Mouse (Mus musculus) adrenal gland, adult (tissue): ENCODE data around the gene Tbxas1.

Source experiments
- DNase-seq, 2 experiments: peaks; one replicate each; pipeline ENCODE4 v3.0.0; 2022 to 2023; ENCODE audit warnings: low spot score in 1 of 2; ENCODE audit not compliant: inconsistent age in 2 of 2

Tbxas1 gene

DNA sequence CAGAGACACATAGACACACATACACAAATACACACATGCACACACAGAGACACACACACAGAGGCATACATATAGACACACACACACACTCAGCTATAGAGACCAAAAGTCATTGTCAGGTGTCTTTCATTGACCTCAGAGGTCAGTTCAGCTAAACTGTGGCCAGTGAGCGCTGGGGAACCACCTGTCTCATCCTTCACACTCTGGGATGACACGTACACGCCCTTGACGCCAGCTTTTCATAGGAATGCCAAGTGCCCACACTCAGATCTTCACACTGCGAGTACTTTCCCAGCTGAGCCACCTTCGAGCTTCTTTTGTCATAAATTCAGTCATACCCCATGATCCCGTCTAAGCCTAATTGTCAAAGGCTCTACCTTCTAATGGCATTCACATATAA is 158.5 kb downstream of the Tbxas1 start:
- no peak for DNase-seq

DNA sequence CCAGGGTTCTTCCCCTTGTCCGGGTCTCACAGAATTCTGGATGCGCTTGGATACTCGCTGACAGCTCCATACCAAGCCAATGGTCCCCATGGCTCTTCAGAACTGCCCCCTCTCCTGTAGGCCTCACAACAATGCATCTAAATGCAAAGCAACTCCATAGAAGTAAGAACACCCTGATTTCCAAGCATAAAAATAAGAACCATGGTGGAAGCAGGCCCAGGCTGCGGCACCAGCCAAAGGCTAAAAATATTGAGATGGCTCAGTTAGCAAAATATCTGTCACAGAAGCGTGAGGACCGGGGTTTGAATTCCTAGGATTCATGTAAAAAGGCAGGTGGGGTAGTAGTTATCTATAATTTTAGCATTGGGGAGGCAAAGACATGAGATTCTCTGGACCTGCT is 159.8 kb downstream of the Tbxas1 start:
- DNase-seq: no peak

DNA sequence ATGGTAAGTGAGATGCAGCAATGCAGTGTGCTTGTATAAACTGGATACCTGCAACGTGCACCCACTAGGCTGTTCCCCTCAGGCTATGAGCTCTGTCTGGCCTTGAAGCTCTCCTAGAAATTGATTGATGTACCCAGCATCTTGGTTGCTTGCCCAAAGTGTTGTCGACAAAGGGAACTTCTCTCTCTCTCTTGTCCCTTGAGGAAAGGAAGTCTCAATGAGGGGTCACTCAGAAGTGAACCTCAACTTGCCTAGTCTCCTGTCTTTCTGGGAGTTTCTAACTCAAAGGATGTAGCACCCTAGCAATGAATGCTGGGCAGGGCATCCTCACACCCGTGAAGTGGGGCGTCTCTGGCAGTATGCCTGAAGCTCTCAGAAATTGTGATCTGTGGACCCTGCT is 161.0 kb downstream of the Tbxas1 start:
- peak; percentile 53 to 83 for DNase-seq

DNA sequence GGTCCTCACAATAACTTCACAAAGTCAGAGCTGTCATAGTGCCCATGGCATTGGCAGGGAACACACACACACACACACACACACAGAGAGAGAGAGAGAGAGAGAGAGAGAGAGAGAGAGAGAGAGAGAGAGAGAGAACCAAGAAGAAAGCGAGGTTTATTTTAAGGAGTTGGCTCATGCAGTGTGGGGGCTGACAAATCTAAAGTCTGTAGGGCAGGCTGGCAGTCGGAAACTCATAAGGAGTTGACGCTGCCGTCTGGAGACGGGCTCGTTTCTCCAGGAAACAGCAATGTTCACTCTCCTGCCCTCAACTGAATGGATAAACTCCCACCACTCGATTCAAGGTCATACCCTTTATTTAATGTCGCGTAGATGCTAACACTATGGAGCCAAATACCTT is 165.2 kb downstream of the Tbxas1 start:
- no peak for DNase-seq

DNA sequence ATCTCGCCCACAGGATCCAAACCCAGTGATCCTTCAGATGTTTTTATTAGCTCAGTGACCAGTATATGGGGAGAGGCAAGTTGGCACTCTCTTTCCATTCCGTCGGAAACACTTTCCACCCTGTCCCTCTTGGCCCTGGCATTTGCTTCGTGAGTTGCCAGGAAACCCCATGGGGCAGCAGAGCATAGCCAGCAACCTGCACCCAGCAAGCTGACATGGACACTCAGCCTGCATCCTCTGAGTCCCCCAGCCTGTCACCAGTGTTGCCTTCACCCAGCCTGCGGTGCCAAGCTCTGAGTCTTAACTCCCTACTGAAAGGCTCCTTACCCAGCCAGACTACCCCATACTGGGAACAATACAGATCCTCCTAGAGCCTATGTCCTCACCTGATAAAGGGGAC is 173.9 kb downstream of the Tbxas1 start:
- no peak for DNase-seq

DNA sequence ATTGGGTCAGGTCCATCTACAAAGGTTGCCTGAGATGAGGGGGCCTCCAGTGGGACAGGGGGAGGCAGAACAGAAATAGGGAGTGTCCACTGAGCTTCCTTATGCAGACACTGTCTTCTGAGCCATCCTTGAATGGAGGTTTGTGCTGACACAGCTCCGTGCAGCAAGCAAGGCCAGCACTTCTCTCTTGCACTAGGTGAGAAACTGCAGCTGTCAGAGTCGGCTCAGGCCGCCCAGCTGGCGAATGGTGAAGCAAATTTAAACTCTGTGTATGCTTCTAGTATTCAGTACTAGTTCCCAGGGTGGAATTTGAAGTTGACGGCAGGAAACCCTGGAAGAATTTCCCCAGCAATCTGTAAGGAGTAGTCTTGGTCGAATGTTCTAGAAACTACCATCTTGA is 175.6 kb downstream of the Tbxas1 start:
- DNase-seq: no peak

DNA sequence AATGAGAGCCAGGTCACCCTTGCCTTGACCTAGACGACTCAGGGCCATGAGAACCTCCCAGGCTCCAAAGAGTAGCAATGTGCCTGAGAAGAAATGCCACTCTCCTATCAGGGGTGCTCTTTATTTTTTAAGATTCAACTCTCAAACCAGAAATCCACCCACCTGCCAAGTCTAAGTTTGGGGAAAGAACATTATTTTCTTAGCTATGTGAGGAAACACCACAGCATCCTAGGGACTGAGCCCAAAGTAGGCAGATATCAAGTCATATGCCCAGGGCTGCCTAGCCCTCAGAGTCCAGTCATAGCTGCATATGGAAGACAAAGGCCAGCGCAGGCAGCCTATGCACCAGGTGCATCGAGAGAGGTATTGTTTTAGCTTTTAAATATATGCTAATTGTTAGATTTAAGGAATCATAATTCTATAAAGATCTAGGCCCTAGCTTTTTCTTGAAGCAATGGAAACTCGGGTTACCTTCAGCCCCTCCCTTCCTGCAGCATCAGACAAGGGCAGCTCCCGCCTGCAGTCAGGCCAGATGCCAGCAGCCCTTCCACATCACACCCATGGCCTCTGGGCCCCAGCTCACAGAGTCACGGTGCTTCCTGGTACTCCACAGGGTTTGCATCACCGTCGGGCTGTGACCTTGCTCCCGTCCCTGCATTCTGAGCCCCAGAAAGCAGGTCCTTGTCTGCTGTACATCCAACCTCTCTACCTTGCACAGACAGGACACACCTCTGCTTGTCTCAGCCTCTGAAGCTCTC is 176.8 kb downstream of the Tbxas1 start:
- peak; percentile 58 to 83 for DNase-seq

DNA sequence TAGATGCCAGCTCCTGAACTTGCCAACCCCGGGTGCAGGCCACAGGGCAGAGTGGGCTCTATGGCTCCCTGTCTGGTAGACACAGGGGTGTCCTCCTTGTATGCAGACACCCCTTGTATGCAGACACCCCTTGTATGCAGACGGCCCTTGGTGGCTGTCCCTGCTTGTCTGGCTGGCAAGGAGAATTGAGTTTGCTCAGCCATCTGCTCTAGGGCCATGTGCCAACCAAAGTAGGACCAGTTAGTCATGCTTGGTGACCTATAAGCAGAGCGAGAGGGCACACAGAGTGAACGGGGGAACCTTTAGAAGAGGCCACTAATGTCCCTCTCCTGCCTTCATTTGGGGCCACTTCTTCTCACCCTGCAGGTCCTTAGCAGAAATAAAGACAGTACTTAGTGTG is 177.4 kb downstream of the Tbxas1 start:
- DNase-seq: peak; percentile 62 to 82

DNA sequence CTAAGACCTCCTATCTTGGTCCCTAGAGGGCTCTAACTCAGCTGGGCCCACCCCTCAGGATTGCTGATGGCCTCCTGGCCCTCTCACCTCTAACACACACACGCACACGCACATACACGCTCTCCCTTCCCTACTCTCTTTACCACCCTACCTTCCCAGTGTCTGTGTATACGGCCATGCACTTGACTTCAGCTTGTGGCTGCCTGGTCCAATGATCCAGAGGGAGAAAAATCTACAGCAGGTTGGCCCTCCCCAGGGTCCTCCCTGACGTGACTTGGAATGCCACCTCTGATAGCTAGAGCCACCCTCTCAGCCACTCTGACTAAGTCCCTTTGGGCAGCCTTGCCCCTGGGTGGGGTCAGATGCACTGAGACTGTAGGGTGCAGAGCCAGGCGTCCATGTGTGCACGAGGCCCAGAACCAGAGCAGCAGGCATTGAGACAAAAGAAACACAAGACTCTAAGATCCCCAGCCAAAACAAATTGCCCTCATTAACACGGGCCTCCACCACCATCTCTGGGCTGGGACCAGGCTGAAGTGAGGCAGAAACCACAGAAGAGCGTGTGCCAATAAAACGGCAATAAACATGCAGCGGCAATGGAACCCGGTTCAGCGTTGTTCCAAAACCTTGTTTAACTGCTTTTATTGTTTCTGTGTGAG is 179.1 kb downstream of the Tbxas1 start:
- no peak for DNase-seq

DNA sequence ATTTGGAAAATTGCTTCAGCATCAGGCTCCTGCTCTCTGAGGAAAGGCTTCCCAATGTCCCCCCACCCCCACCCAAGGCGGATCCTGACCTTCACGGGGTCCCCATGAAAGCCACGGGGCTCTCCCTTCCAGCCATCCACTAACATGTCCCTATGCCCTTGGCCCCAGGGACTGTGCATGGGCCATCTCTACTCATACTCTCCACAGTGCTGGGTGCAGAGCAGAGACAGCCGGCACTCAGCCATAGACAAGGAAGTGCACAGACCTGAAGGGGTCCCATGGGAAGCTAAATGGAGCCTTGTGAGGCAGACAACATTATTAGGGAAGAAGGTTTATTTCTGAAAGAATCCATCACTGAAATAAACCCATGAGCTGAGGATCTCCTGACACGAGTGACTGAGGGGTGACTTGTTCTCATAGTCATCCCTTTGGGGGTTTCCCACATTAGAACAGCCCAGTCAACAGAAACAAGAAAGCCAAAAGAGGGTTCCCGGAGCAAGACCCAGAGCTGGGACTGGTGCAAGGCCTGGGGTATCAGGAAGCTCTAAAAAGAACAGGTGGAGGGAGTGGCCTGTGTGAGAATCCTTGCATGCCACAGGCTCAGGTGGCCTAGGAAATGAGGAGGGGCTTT is 179.8 kb downstream of the Tbxas1 start:
- no peak for DNase-seq

DNA sequence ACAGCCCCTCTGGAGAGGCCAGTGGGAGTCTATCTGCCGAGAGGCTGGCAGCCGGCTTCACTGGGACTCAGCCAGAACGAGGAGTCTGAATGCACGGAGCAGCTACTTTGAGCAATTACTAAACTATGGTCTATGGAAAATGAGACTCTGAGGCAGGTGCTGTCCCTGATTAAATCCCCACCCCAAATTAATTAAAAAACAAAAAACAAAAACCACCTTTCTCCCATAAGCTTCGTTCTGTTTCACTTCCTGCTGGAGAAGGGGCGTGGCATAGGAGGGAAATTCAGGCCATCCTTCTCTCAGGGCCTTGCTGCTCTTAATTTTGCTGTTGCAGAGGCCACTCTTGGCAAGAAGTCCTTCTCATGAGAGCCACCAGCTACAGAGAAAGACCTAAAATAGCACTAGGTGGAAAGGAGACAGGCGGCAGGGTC is 180.6 kb downstream of the Tbxas1 start:
- no peak for DNase-seq

DNA sequence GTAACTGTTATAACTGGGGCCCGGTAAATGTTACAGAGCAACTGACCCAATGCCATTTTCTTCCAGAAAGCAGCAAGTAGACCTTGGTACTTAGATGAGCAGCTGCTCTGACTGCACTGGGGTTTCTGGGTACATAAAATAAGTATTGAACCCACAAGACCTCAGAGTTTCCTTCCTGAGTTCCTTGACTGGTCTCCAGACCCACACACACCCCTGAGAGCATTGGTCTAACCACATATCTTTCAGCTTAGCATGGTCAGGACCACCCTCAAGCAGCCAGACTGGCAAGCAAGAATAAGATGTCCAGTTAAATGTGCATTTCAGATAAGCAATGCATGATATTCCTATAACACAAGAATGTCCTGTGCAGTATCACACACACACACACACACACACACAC is 182.0 kb downstream of the Tbxas1 start:
- no peak for DNase-seq

DNA sequence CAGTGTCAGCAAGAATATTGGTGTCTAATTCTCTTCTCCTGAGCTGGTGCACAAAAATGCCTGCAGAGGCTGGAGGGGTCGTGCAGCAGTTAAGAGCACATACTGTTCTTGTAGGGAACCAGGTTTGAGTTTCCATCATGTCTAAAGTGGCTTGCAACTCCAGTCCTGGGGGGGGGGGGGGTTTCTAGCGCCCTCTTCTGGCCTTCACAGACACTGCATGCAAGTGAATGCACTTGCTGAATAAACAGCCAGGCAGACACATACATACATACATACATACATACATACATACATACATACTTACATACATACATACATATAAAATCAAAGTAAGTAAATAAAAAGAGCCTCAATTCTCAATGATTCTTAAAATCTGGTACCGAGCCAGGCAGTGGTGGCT is 183.2 kb downstream of the Tbxas1 start:
- DNase-seq: no peak

DNA sequence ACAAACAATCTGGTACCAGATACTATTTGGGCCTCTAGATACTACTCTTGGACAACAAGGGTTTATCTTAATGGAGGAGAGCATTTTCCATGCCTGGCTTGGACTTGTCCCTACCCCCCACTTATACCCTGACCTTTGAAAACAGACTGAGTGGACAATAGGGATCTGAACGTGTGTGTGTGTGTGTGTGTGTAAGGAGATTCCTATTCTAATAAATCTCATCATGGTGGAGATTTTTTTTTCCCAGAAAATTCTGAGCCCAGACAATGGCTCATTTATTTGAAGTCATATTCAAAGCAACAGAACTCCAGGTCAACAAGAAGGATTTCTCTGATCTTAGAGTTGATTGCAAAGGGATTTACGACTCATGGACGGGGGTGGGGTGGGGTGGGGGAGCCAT is 183.7 kb downstream of the Tbxas1 start:
- DNase-seq: no peak

DNA sequence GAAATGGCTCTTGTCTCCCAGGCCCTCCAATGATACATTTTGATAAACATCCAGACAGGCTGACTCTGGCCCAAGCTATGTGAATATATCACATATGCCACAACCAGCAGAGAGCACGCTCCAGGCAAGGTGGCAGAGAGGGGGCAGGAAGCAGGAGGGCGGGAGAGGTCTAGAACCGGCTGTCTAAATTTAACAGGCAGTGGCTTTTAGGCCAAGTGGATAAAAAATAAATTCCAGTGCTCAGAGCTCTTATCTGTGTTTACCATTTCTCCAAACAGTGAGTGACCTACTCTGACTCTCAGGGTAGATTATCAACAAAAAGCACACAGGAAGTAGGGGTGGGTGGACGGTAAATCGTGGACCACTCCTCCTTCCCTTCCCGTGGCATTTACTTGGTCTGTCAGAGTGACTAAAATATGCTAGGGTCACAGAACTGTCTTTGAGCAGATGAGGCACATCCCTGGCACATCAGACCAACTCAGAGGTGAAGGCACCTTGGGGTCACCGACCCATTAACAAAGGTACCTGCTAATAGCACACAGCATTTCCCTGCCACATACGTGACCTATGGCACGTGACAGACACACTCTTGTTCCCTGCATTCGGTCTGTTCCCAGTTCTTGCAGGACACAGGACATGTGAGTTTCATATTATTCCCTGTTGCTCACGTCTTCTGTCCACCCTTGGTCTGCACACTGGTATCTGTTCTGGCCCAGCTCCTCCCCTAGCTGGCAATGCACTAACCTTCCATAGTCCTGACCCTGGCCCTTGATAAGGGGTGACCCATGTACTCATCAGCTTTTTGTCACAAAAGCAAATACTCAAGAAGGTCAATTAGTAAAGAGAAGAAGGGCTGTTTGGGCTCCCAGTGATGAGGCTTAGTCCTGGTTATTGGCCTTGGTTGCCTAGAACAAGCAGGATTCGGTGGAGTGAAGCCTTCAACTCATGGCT is 184.6 kb downstream of the Tbxas1 start:
- DNase-seq: peak; percentile 63 to 82

DNA sequence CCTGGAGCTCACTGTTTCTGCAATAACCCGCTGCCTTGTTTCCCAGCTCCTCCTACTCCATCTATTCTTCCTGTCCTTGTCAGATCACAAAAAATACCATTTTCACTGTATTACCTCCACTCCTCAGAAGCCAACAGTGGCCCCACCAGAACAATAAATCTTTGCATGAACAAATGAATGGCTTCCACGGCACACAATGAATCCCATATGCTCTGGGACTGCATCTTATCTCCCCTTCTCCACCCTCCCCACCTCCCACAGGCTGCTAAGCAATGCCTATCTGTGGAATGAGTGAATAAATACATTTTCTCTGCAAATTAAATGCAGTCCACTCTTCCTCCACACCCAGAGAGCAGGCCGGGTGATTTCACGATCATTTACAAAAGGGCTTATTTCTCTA is 186.0 kb downstream of the Tbxas1 start:
- DNase-seq: no peak

DNA sequence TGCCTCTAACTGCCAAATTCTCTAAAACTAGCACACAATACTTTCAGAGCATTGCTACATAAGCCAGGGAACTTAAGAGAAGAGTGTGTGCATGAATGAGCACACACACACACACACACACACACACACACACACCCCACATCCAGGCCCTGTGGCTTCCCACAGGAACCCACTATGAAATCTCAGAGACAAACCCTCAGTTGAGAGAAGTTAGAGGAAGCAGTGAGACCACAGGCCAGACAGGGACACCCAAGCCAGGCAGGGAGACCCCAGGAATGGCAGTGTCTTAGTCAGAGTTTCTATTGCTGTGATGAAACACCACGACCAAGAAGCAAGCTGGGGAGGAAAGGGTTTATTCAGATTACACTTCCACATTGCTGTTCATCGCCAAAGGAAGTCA is 188.3 kb downstream of the Tbxas1 start:
- no peak for DNase-seq

DNA sequence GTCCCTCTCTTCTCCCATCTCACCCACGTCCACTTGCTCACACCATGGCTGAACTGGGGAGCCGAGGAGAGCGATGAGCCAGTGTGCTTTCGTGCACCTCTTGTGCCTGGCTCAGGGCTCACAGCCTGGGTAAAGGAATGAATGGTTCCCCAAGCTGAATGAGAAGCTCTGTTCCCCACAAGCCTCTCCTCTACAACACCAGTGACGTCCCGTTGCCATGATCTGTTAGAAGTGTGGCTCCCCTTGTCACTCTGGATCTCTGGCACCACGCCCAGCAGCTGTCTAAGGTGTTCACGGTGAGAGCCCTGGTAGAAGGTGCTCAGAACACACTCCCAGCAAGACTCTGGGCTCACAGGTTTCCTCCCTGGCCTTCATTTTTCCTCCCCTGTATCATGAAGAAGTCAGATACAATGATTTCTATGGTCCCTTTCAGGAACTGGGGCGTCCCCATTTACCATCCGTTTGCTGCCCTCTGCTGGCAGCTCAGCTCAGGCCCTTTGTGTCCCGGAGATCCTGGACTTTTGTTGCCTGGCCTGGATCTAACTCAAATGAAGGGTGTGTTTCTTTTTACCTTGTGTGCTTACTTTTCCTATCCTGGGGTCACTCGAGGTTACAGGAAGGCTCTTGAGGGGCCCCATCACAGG is 191.9 kb downstream of the Tbxas1 start:
- DNase-seq: peak; percentile 81 to 95

DNA sequence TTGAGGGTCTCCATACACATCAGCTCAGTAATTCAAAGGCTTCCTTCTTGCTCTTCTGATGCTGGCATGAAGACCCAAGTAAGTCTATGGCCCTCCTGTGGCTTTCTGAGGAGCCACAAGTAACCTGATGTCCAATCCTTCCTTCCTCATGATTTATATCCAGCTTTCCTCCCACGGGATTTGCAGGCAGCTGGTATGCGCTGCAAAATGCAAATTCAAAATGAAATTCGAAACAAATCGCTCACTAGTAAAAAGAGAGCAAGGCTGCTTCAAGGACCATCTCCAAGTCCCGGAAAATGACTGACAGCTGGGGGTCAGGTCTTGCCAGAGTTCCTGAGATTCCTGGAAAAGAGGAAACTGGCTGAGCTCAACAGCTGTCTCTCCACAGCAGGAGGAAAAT is 197.5 kb downstream of the Tbxas1 start:
- DNase-seq: peak in 1 of 2 experiments; percentile 69

DNA sequence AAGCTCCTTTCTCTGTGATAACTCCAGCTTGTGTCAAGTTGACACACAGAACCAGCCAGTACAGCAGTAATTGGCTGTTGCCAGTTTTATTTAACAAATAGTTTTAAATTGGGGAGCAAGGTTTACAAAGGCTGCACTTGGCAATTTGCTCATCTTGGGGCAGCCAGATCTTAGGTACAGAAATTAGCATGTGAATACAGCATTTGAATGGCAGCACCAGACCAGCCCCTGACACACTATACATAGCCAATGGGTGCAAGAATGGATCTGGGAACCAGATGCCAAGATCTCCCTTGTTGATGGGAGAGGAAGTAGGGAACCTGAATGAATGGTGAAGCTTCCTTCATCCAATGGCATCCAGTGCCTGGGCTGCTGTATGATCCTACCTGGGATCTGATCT is 199.0 kb downstream of the Tbxas1 start:
- DNase-seq: no peak

DNA sequence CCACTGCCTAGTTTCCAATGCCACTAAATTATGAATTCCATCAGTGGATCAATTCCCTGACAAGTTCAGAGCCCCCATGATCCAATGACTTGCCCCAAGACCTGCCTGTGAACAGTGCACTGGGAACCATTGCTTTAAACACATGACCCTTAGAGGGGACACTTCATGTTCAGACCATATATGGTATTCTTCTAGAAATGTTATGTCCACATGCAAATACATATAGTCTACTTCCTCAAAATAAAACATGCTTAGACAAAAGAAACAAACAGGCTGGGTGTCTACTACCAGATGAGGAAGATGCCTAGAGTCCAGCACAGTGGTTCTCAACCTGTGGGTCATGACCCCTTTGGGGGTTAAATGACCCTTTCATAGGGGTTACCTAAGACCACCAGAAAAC is 201.3 kb downstream of the Tbxas1 start:
- DNase-seq: no peak
